8 mouse cellular contexts compared by ENCODE assay signal in the genomic region with DNA sequence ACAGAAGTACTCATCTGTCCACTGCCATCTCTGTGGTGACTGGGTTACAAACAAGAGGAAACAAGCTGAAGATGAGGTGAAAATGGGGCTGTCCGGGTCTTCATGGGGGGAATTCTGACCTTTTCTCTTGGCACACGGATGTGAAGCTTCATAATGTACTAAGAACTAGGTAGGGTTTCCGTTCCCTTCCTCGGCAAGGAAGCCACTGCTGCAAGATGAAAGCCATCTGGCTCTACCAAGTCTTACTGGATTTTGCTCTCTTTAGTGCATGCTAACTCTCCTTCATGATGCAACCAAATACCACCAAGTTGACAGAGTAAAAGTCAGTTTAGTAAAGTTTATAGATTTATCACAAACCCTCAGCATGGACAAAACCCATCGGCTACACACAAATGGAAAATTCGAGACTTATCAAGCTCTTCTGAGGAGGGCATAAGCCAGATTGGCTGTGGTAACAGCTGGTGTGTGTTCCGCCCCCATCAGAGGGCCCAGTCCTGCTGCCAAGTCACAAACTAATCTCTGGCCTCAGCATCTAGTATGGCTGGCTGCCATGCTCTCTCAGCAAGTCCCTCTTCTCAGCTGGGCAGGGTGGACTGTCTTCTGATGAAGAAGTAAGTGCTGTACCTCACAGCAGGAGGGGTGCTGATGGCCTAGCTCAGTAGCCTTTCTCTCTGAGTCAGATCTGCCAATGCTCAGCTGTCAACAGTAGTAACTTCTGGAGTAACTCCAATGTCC. TPM values are rescaled to one million over a fixed set of nuclear protein-coding genes. Genes with fewer than 3 reads are reported as not detected.
DNase-seq lines count a peak whose midpoint lies in the region; ATAC-seq and TF ChIP-seq lines count a peak whose summit lies in the region.
"Had no signal": no experiment of that assay in that cellular context is flagged by ENCODE, and none has a peak within 500 bp of the region (broad histone marks: within the 10 kb centered on the region; RNA-seq: fewer than 3 reads in every experiment).

No protein-coding gene starts in this region.

- H3K4me1 ChIP-seq in stomach, postnatal 0 days (replicated peaks; ENCODE audit: control insufficient read depth, insufficient read depth), result no peaks in the 10 kb centered on the region
- no peaks in the 10 kb centered on the region for H3K4me1 ChIP-seq in liver, embryonic 11.5 days (replicated peaks; ENCODE audit: control insufficient read depth, insufficient read depth, low read length)
- H3K4me1 ChIP-seq: midbrain, embryonic 12.5 days had no signal

- no peaks in the 10 kb centered on the region for H3K9me3 ChIP-seq in stomach, postnatal 0 days (ENCODE audit: control insufficient read depth, low read length)
- no peaks in the 10 kb centered on the region for H3K9me3 ChIP-seq in liver, embryonic 11.5 days (ENCODE audit: control insufficient read depth, low read length)
- H3K9me3 ChIP-seq: midbrain, embryonic 12.5 days had no signal

- ATAC-seq in stomach, postnatal 0 days (ENCODE audit: low FRiP score, low TSS enrichment), result peak; percentile 35; the same call in 1 of the 2 replicates
- ATAC-seq in granulocyte monocyte progenitor cell, adult 5-6 weeks (replicated peaks; ENCODE audit: poor library complexity, severe bottlenecking), result no peak
- no peak for ATAC-seq in liver, embryonic 11.5 days (replicated peaks; ENCODE audit: low FRiP score)

- DNase-seq in left cerebral cortex, postnatal 4 days, result peak; percentile 92
- DNase-seq in left cerebral cortex, adult 2 months (ENCODE audit: extremely low spot score in 1 of 2, low spot score in 2 of 2), result no peak
- peak; percentile 72 for DNase-seq in fibroblast of lung, adult 2 months (ENCODE audit: low read depth)
- DNase-seq in heart, postnatal 14 days, result peak; percentile 80 to 83
- DNase-seq in stomach, postnatal 0 days (ENCODE audit: low spot score), result no peak
- DNase-seq in liver, embryonic 11.5 days (ENCODE audit: low spot score), result no peak

- no peak for TF ChIP-seq EP300 in stomach, postnatal 0 days (optimal IDR thresholded peaks at IDR 0.05)

- no peak for TF ChIP-seq CTCF in left cerebral cortex, adult 2 months (IDR thresholded peaks at IDR 0.05)
- TF ChIP-seq CTCF in stomach, postnatal 0 days (IDR thresholded peaks at IDR 0.05; ENCODE audit: low read depth), result no peak

- intact Hi-C loops in left cerebral cortex, postnatal 4 days (cut with DNase I), result no loop called here
- intact Hi-C loops in left cerebral cortex, adult 2 months (cut with DNase I), result no loop called here
- intact Hi-C loops in heart, postnatal 14 days (cut with DNase I), result no loop called here

- H3K36me3 ChIP-seq in stomach, postnatal 0 days (ENCODE audit: control insufficient read depth, insufficient read depth, low read length), result no peaks in the 10 kb centered on the region
- no peaks in the 10 kb centered on the region for H3K36me3 ChIP-seq in liver, embryonic 11.5 days (ENCODE audit: control insufficient read depth, insufficient read depth, low read length)
- H3K36me3 ChIP-seq: midbrain, embryonic 12.5 days had no signal

- H3K27me3 ChIP-seq in stomach, postnatal 0 days (ENCODE audit: control insufficient read depth, insufficient read depth, low read length), result no peaks in the 10 kb centered on the region
- no peaks in the 10 kb centered on the region for H3K27me3 ChIP-seq in liver, embryonic 11.5 days (replicated peaks; ENCODE audit: control insufficient read depth, insufficient read depth, low read length)
- H3K27me3 ChIP-seq: midbrain, embryonic 12.5 days had no signal

- H3K9ac ChIP-seq in stomach, postnatal 0 days (ENCODE audit: low read length), result no peak overlapping the region
- no peak overlapping the region for H3K9ac ChIP-seq in liver, embryonic 11.5 days (ENCODE audit: low read depth, low read length)
- H3K9ac ChIP-seq: midbrain, embryonic 12.5 days had no signal

- no peak overlapping the region for H3K4me3 ChIP-seq in left cerebral cortex, adult 2 months
- H3K4me3 ChIP-seq in stomach, postnatal 0 days (ENCODE audit: low read depth, low read length), result no peak overlapping the region
- H3K4me3 ChIP-seq in liver, embryonic 11.5 days (ENCODE audit: low read depth, low read length), result no peak overlapping the region
- H3K4me3 ChIP-seq: midbrain, embryonic 12.5 days had no signal

- H3K27ac ChIP-seq in left cerebral cortex, adult 2 months, result no peak overlapping the region
- H3K27ac ChIP-seq in stomach, postnatal 0 days (replicated peaks), result peak overlapping the region; percentile 3
- no peak overlapping the region for H3K27ac ChIP-seq in liver, embryonic 11.5 days (ENCODE audit: low read depth, low read length)
- H3K27ac ChIP-seq: midbrain, embryonic 12.5 days had no signal

- H3K4me2 ChIP-seq in stomach, postnatal 0 days (replicated peaks; ENCODE audit: low read depth), result no peak overlapping the region
- no peak overlapping the region for H3K4me2 ChIP-seq in liver, embryonic 11.5 days
- H3K4me2 ChIP-seq: midbrain, embryonic 12.5 days had no signal

- WGBS in stomach, postnatal 0 days, result 55% methylated on average over 7 of the region's 7 CpGs
- 79% methylated on average over 7 of the region's 7 CpGs for WGBS in liver, embryonic 11.5 days

RNA-seq across cellular contexts. Expression of a gene that starts 20.9 kb away (rescaled TPM):
- 10 to 100 TPM; 28.1 to 29.2 TPM for total RNA-seq in left cerebral cortex, postnatal 4 days (2021)
- total RNA-seq in left cerebral cortex, adult 2 months (2021), result 10 to 100 TPM; 19.1 to 20.4 TPM
- total RNA-seq in heart, postnatal 14 days (2021), result 10 to 100 TPM; 15.6 to 18.3 TPM
- polyA plus RNA-seq in stomach, postnatal 0 days (2015; fragmentation: Nextera tagmentation; extraction: Ambion mirVana), result 14.3 and 14.8 TPM in 2 replicates
- total RNA-seq in granulocyte monocyte progenitor cell, adult 5-6 weeks (2014; fragmentation: Nextera tagmentation), result 30.6 and 64.1 TPM in 2 replicates
- 116 and 141 TPM in 2 replicates for total RNA-seq in granulocyte monocyte progenitor cell, adult 5-6 weeks (2017)
- polyA plus RNA-seq in liver, embryonic 11.5 days (2014; fragmentation: Nextera tagmentation; extraction: Ambion mirVana), result 41.2 and 52.8 TPM in 2 replicates

RNA-seq across cellular contexts. Expression of a gene that starts 21.2 kb away (rescaled TPM):
- total RNA-seq in left cerebral cortex, postnatal 4 days (2021), result 1 to 10 TPM; 5.4 to 6.1 TPM
- 1 to 10 TPM; 6.2 to 8.4 TPM for total RNA-seq in left cerebral cortex, adult 2 months (2021)
- total RNA-seq in heart, postnatal 14 days (2021), result 10 to 100 TPM; 27.2 to 30.8 TPM
- 9.2 and 10.8 TPM in 2 replicates for polyA plus RNA-seq in stomach, postnatal 0 days (2015; fragmentation: Nextera tagmentation; extraction: Ambion mirVana)
- 17.3 and 19.0 TPM in 2 replicates for total RNA-seq in granulocyte monocyte progenitor cell, adult 5-6 weeks (2014; fragmentation: Nextera tagmentation)
- 13.4 and 27.7 TPM in 2 replicates for total RNA-seq in granulocyte monocyte progenitor cell, adult 5-6 weeks (2017)
- 8.5 and 11.5 TPM in 2 replicates for polyA plus RNA-seq in liver, embryonic 11.5 days (2014; fragmentation: Nextera tagmentation; extraction: Ambion mirVana)

RNA-seq across cellular contexts. Expression of a gene that starts 50.7 kb away (rescaled TPM):
- 1 to 10 TPM; 1.6 to 2.3 TPM for total RNA-seq in left cerebral cortex, postnatal 4 days (2021)
- 1 to 10 TPM; 4.2 to 4.4 TPM for total RNA-seq in left cerebral cortex, adult 2 months (2021)
- 1 to 10 TPM; 3.2 to 6.6 TPM for total RNA-seq in heart, postnatal 14 days (2021)
- 1.1 and 1.2 TPM in 2 replicates for polyA plus RNA-seq in stomach, postnatal 0 days (2015; fragmentation: Nextera tagmentation; extraction: Ambion mirVana)
- total RNA-seq in granulocyte monocyte progenitor cell, adult 5-6 weeks (2014; fragmentation: Nextera tagmentation), result 0.11 TPM in 1 of 2 replicates, not detected in the other
- not detected in 2 replicates for total RNA-seq in granulocyte monocyte progenitor cell, adult 5-6 weeks (2017)
- polyA plus RNA-seq in liver, embryonic 11.5 days (2014; fragmentation: Nextera tagmentation; extraction: Ambion mirVana), result 0.26 and 0.44 TPM in 2 replicates

Comparison
In these comparisons a context has a peak if more than half of its experiments do, and no peak if none do; other contexts are left out.
1. DNase-seq: peak in left cerebral cortex, postnatal 4 days (single experiment), fibroblast of lung, adult 2 months (single experiment) and heart, postnatal 14 days (2 of 2); none in left cerebral cortex, adult 2 months (0 of 2), stomach, postnatal 0 days (single experiment) and liver, embryonic 11.5 days (single experiment).